Mouse (Mus musculus) neural tube, embryonic 14.5 days (tissue): Measurements from ENCODE around the gene Hnrnpll. TPM values are rescaled to one million over a fixed set of nuclear protein-coding genes. Genes with fewer than 3 reads are reported as not detected.

ENCODE experiments used
- ATAC-seq: fragments of 200-750 bp; cut with Nextera tagmentation; 2 replicates; pipeline ENCODE4 v1.8.0; 2017; ENCODE audit warnings: low read depth, mild to moderate bottlenecking, moderate TSS enrichment, moderate library complexity
- H3K27ac ChIP-seq: fragments of 300-500 bp; sonication (generic); 2 replicates; pipeline ENCODE4 v1.5.1; 2014; ENCODE audit warnings: low read depth, mild to moderate bottlenecking, control low read depth, low read length, moderate library complexity, mixed read lengths
- H3K27me3 ChIP-seq: fragments of 300-500 bp; sonication (generic); 2 replicates; pipeline ENCODE4 v1.6.1; 2014; ENCODE audit warnings: low read length; ENCODE audit not compliant: control insufficient read depth, insufficient read depth
- H3K36me3 ChIP-seq: fragments of 300-500 bp; sonication (generic); 2 replicates; pipeline ENCODE4 v1.6.1; 2014; ENCODE audit warnings: low read length, mixed read lengths; ENCODE audit not compliant: control insufficient read depth, insufficient read depth
- H3K4me1 ChIP-seq: fragments of 300-500 bp; sonication (generic); 2 replicates; pipeline ENCODE4 v1.6.1; 2014; ENCODE audit warnings: low read length; ENCODE audit not compliant: control insufficient read depth, insufficient read depth
- H3K4me2 ChIP-seq: fragments of 300-500 bp; sonication (generic); 2 replicates; pipeline ENCODE4 v1.6.1; 2014; ENCODE audit warnings: mild to moderate bottlenecking, low read depth, low read length, control low read depth
- H3K4me3 ChIP-seq: fragments of 300-500 bp; sonication (generic); 2 replicates; pipeline ENCODE4 v1.5.1; 2014; ENCODE audit warnings: low read depth, low read length, control low read depth, mixed read lengths
- H3K9ac ChIP-seq: fragments of 300-500 bp; sonication (generic); replicated peaks from 2 replicates; pipeline ENCODE4 v1.6.1; 2014; ENCODE audit warnings: low read depth, mild to moderate bottlenecking, control low read depth, low read length, mixed read lengths
- H3K9me3 ChIP-seq: fragments of 300-500 bp; sonication (generic); 2 replicates; pipeline ENCODE4 v1.6.1; 2016; ENCODE audit warnings: low read length; ENCODE audit not compliant: control insufficient read depth
- WGBS: fragments of 180-500 bp; shearing (Covaris S2); extraction: QIAGEN DNeasy Blood & Tissue Kit; methylation state at CpG from one replicate; pipeline ENCODE4 v1.1.7; 2014; 5-methylcytosine and 5-hydroxymethylcytosine counted together
- polyA plus RNA-seq: library from polyadenylated mRNA; unstranded; fragments of >200 nt; fragmentation: Nextera tagmentation; extraction: Ambion mirVana; gene quantifications from 2 replicates; pipeline ENCODE4 v1.2.1, GENCODE M21; 2014

Hnrnpll gene
- polyA plus RNA-seq, 1 experiment from 2014 or later, result 66.5 TPM

DNA sequence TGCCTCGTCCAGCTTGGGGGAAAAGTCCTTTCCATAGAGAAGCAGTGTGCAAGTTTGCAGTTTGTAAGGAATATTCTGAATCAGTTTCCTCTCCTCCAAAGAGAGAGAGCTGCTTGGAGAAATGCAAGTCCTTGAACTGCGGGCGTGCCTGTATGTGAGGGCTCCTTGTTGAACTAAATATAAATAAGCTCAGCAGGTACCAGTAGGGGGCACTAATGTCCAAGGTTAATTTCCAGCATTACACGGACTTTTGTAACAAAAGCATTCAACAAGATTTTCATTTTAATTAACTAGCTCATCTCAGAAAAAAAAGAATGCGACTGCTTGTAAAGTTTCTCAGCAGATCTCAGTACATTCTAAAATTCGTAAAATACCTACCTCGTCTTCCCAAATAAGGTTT, 13.9 kb downstream of the Hnrnpll start:
- no peaks in the 10 kb centered on the region for H3K4me1 ChIP-seq
- no peak overlapping the region for H3K9ac ChIP-seq
- 73% methylated on average over 7 of the region's 7 CpGs for WGBS
- no peak overlapping the region for H3K4me3 ChIP-seq
- ATAC-seq, result no peak
- no peak overlapping the region for H3K4me2 ChIP-seq
- no peak overlapping the region for H3K27ac ChIP-seq
- H3K36me3 ChIP-seq, result peaks cover 54% of the 10 kb centered on the region
- no peaks in the 10 kb centered on the region for H3K27me3 ChIP-seq
- H3K9me3 ChIP-seq, result no peaks in the 10 kb centered on the region

DNA sequence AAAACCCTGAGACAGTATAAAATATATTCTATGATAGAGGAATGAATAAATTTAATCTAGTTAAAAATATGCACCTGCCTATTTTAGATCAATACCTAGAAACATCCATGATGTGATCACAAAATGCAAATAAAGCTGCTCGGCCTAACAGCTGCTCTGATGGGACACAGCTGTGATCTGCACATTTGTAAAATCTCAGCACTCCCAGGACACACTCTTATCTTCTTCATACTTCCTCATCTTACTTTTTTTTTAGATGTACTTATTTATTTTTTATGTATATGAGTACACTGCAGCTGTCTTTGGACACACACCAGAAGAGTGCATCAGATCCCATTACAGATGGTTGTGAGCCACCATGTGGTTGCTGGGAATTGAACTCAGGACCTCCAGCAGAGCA, 20.4 kb downstream of the Hnrnpll start:
- 39% methylated on average over 1 of the region's 1 CpGs for WGBS
- Histone ChIP-seq H3K27me3 (no peaks in the 10 kb centered on the region), H3K9me3 (no peaks in the 10 kb centered on the region), H3K4me3 (no peak overlapping the region), H3K27ac (no peak overlapping the region), H3K36me3 (peaks cover 19% of the 10 kb centered on the region; the same call in 1 of the 2 replicates), H3K9ac (no peak overlapping the region), H3K4me2 (no peak overlapping the region), H3K4me1 (no peaks in the 10 kb centered on the region)
- ATAC-seq, result no peak

DNA sequence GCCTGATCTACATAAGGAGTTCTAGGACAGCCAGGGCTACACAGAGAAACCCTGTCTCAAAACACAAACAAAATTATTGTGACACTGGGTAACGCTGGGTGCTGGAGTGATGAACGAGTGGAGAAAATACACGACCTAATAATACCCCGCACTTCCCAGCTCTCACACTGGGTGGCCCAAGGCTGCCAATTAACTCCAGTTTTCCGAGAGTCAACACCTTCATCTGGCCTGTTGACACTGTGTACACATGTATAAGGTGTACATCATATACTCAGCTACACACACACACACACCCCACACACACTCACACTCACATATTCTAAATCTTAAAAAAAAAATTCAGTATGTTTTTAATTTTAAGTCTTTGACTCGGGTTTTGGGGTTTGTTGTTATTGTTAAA, 33.5 kb downstream of the Hnrnpll start:
- Histone ChIP-seq H3K4me1 (no peaks in the 10 kb centered on the region), H3K9me3 (no peaks in the 10 kb centered on the region), H3K27ac (no peak overlapping the region), H3K36me3 (peaks cover 34% of the 10 kb centered on the region), H3K27me3 (no peaks in the 10 kb centered on the region), H3K4me2 (no peak overlapping the region), H3K9ac (no peak overlapping the region), H3K4me3 (no peak overlapping the region)
- 90% methylated on average over 6 of the region's 6 CpGs for WGBS
- no peak for ATAC-seq

DNA sequence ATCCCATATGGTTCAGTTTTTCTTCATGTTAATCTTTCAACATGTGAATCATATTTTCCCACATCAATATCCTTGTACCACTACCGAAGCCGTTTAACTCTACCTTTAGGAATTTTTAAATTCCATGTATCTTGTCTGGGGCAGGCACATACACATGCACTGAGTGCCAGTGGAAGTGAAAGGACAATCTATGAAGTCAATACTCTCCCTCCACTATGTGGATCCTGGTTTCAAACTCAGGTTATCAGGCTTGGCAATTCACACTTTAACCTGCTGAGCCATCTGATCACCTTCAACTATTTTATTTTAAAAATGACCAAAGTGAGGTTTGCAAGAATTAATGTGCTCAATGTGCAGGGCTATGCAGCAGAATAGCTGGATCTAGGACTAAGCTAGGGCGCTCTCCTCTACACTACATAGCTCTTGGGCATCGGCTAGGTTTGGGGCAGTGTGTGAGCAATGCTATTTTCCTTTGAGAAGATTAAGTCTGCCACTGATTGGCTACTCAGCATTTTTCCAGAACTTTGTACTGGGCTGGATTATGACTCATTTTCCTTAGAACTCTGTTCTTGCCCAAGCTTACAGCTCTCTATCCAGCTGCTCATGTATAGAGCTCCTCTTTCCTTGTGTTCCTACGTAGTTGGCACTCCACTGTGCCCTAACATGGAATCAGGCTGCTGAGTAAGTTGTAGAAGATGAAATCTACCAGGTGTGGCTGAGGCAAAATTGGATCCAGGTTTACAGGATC, 35.8 kb downstream of the Hnrnpll start:
- H3K27me3 ChIP-seq, result no peaks in the 10 kb centered on the region
- ATAC-seq, result no peak
- H3K4me1 ChIP-seq, result no peaks in the 10 kb centered on the region
- no peak overlapping the region for H3K4me2 ChIP-seq
- WGBS, result 96% methylated on average over 5 of the region's 5 CpGs
- H3K4me3 ChIP-seq, result no peak overlapping the region
- peaks cover 22% of the 10 kb centered on the region for H3K36me3 ChIP-seq
- H3K9me3 ChIP-seq, result no peaks in the 10 kb centered on the region
- H3K9ac ChIP-seq, result no peak overlapping the region
- H3K27ac ChIP-seq, result no peak overlapping the region

DNA sequence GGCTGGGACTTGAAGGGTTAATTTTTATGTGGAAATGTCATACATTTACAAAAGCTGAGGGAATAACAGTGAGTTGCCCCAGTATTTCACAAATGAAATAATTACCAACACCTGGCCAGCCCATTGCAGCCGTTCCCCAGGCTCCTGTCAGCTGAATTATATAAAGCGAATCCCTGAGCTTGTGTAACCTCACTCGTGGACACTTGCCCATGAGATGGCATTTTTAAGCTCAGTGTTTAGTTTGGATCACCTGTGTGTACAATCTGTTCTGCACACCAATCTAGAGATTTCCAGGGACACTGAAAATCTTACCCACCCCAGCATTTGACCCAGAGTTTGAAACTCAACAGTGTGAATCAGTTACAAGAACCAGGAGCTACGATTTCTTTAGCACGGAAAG, 40.0 kb downstream of the Hnrnpll start:
- ATAC-seq, result no peak
- no peak overlapping the region for H3K9ac ChIP-seq
- no peak overlapping the region for H3K4me3 ChIP-seq
- WGBS, result 72% methylated on average over 5 of the region's 5 CpGs
- no peaks in the 10 kb centered on the region for H3K9me3 ChIP-seq
- H3K4me1 ChIP-seq, result no peaks in the 10 kb centered on the region
- H3K27ac ChIP-seq, result no peak overlapping the region
- no peak overlapping the region for H3K4me2 ChIP-seq
- peaks cover 6% of the 10 kb centered on the region; the same call in 1 of the 2 replicates for H3K36me3 ChIP-seq
- H3K27me3 ChIP-seq, result no peaks in the 10 kb centered on the region

DNA sequence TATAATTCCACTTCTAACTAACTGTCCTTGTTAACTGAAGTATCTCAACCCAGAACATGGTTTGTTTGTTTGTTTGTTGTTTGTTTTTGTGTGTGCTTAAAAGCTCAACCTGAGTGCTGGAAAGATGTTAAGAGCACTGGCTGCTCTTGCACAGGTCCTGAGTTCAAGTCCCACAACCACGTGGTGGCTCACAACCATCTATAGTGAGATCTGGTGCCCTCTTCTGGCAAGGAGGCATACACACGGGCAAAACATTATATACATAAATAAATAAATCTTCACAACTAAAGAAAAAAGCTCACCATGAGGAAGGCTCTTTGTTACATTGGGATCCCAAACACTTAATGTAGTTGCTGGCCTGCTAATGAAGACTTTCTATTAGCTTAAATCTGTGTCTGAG, 41.6 kb downstream of the Hnrnpll start:
- no peaks in the 10 kb centered on the region for H3K36me3 ChIP-seq
- H3K9ac ChIP-seq, result no peak overlapping the region
- H3K4me2 ChIP-seq, result no peak overlapping the region
- 79% methylated on average over 2 of the region's 2 CpGs for WGBS
- H3K9me3 ChIP-seq, result no peaks in the 10 kb centered on the region
- H3K4me3 ChIP-seq, result no peak overlapping the region
- no peak overlapping the region for H3K27ac ChIP-seq
- no peak for ATAC-seq
- H3K4me1 ChIP-seq, result no peaks in the 10 kb centered on the region
- no peaks in the 10 kb centered on the region for H3K27me3 ChIP-seq

DNA sequence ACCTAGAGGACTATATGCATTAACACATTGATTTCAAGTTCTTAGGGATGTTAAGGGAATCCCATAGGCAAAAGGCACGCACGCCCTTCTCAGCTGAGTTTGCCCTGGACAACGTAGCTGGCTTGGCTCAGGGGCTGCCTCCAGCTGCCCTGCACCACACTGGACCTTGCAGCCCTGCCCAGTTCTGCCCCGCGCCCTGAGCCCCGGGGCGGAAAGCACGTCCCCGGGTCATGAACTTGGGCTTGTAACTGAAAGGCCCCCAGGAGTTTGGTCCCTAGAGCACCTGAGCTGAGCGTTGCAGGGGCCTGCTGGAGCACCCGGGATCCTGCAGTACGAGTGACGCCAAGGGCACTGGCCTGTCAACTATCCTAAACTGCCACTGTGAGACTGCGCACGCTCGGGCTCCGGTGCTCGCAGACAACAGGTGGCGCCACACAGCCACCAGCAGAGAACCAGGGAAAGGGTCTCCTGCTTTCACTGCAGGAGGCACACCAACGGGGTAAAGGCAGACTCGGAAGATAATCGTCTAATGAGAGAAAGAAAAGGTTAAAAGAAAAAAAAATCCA, 43.1 kb downstream of the Hnrnpll start:
- Histone ChIP-seq H3K9me3 (no peaks in the 10 kb centered on the region), H3K27ac (no peak overlapping the region), H3K4me2 (no peak overlapping the region), H3K9ac (no peak overlapping the region), H3K27me3 (no peaks in the 10 kb centered on the region), H3K36me3 (no peaks in the 10 kb centered on the region), H3K4me3 (no peak overlapping the region), H3K4me1 (no peaks in the 10 kb centered on the region)
- 13% methylated on average over 22 of the region's 22 CpGs for WGBS
- no peak for ATAC-seq

DNA sequence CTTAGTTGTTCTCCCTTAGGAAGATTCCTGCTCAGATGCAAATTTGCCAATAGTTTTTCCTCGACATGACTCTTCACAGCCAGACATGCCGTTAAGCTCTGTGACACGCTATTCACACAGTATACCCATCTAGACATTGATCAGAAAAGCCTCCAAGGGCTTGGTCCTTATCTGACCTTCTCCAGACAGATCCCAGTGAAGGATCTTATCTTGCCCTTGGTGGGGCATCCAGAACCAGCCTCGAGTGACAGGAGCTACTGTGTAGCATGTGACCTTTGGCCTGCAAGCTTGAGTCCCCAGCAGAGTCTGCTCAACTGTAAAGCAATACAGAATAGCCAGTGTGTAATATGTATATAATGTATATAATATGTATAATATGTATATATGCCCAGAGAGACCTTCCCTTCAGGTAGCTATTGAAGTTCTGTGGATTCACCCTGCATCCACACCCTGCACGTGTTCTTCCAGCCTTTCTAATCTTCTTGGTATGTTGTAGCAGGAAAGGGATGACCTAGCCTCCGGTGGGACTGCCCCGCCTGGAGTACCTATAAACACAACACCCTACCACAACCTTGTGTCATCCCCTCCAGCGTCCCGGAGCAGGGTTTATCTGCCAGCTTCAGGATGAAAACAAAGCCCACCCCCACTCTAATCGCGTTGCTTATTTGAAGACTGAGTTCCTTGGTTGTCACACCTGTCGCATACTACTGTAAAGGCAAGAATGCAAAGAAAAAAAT, 43.7 kb downstream of the Hnrnpll start:
- H3K9ac ChIP-seq, result no peak overlapping the region
- no peak overlapping the region for H3K4me2 ChIP-seq
- H3K4me3 ChIP-seq, result no peak overlapping the region
- no peaks in the 10 kb centered on the region for H3K36me3 ChIP-seq
- no peaks in the 10 kb centered on the region for H3K4me1 ChIP-seq
- ATAC-seq, result no peak
- 68% methylated on average over 12 of the region's 12 CpGs for WGBS
- no peak overlapping the region for H3K27ac ChIP-seq
- H3K9me3 ChIP-seq, result no peaks in the 10 kb centered on the region
- no peaks in the 10 kb centered on the region for H3K27me3 ChIP-seq

DNA sequence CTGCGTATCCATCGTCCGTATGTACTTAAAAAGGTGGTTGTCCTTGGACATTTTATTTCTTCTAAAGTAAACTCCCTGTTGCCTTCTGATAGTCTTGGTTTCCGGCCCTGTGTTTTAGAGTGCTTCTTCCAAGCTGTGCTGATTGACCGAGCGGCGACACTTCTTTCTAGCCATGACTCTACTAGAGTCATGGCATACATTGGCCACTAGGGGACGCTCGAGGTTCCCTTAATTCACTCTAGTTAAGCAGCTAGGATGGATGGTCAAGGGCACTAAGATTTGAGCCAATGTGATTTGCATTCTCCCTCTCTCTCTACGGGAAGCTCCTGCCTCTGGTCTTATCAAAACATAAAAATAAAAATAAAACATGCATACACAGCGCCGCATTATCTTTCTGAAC, 44.7 kb downstream of the Hnrnpll start:
- Histone ChIP-seq H3K9ac (no peak overlapping the region), H3K27me3 (no peaks in the 10 kb centered on the region), H3K9me3 (no peaks in the 10 kb centered on the region), H3K27ac (no peak overlapping the region), H3K4me1 (no peaks in the 10 kb centered on the region), H3K36me3 (no peaks in the 10 kb centered on the region), H3K4me3 (no peak overlapping the region), H3K4me2 (no peak overlapping the region)
- 44% methylated on average over 12 of the region's 12 CpGs for WGBS
- no peak for ATAC-seq
